Mouse (Mus musculus) erythroblast, adult 5-6 weeks (primary cell): Measurements from ENCODE around the gene Smim9. TPM values are rescaled to one million over a fixed set of nuclear protein-coding genes. Genes with fewer than 3 reads are reported as not detected.

Experiments used
- ATAC-seq: replicated peaks from 2 replicates; pipeline ENCODE4 v1.8.0; 2016; ENCODE audit warnings: moderate number of reproducible peaks, mild to moderate bottlenecking, moderate TSS enrichment, inconsistent platforms; ENCODE audit not compliant: poor library complexity, low FRiP score, severe bottlenecking
- total RNA-seq, 2 experiments: library from RNA; stranded (forward) in 1 of 2; stranded (reverse) in 1 of 2; fragments of 150-400 nt in 1 of 2; fragments of 200-764, 138-1000 nt in 1 of 2; gene quantifications; 2 replicates each; pipeline versions ENCODE4 v1.2.3 to v1.2.4; 2015 to 2017; ENCODE audit warnings: low replicate concordance in 2 of 2

The Smim9 gene
- not detected in 2 replicates for total RNA-seq (2015; ENCODE audit: low replicate concordance)
- total RNA-seq (2017; ENCODE audit: low replicate concordance), result not detected in 2 replicates

GRCm38 (mm10) chrX:75163670-75164069 is at the start of gene Smim9:
Smim9 (minus strand) TSS chrX:75163770.
- no peak for ATAC-seq

GRCm38 (mm10) chrX:75155576-75156243 is 7.9 kb downstream of the Smim9 start:
- peak; percentile 91 for ATAC-seq

GRCm38 (mm10) chrX:75152249-75152648 is 11.3 kb downstream of the Smim9 start:
- ATAC-seq, result no peak

- no peak for ATAC-seq
Measured at GRCm38 (mm10) chrX:75150304-75150703, 13.3 kb downstream of the Smim9 start.

- no peak for ATAC-seq
Measured at GRCm38 (mm10) chrX:75148414-75148813, 15.2 kb downstream of the Smim9 start.

- ATAC-seq, result peak; percentile 90
Measured at GRCm38 (mm10) chrX:75143124-75143555, 20.4 kb downstream of the Smim9 start.

GRCm38 (mm10) chrX:75138182-75138581 is 25.4 kb downstream of the Smim9 start:
- peak; percentile 68 for ATAC-seq

GRCm38 (mm10) chrX:75137729-75138128 is 25.8 kb downstream of the Smim9 start:
- peak; percentile 92 for ATAC-seq

GRCm38 (mm10) chrX:75136938-75137337 is 26.6 kb downstream of the Smim9 start:
- ATAC-seq, result no peak

- peak; percentile 95 for ATAC-seq
Measured at GRCm38 (mm10) chrX:75130467-75131160, 33.0 kb downstream of the Smim9 start, which contains the start of gene Mpp1. Mpp1 (minus strand) TSS chrX:75131016.

GRCm38 (mm10) chrX:75129474-75129873 is 34.1 kb downstream of the Smim9 start:
- peak; percentile 76 for ATAC-seq

GRCm38 (mm10) chrX:75128333-75128980 is 35.1 kb downstream of the Smim9 start:
- no peak for ATAC-seq

GRCm38 (mm10) chrX:75126893-75127292 is 36.7 kb downstream of the Smim9 start:
- no peak for ATAC-seq

- ATAC-seq, result no peak
Measured at GRCm38 (mm10) chrX:75125606-75126005, 38.0 kb downstream of the Smim9 start.

GRCm38 (mm10) chrX:75115550-75115949 is 48.0 kb downstream of the Smim9 start:
- peak; percentile 90 for ATAC-seq

GRCm38 (mm10) chrX:75102293-75102692 is 61.3 kb downstream of the Smim9 start:
- ATAC-seq, result peak; percentile 95

- ATAC-seq, result no peak
Measured at GRCm38 (mm10) chrX:75098799-75099198, 64.8 kb downstream of the Smim9 start.

GRCm38 (mm10) chrX:75096163-75096770 is 67.3 kb downstream of the Smim9 start:
- ATAC-seq, result no peak; the same call in 1 of the 2 replicates
